Mouse (Mus musculus): Measurements from ENCODE around the gene Spata13.

The Spata13 gene

DNA sequence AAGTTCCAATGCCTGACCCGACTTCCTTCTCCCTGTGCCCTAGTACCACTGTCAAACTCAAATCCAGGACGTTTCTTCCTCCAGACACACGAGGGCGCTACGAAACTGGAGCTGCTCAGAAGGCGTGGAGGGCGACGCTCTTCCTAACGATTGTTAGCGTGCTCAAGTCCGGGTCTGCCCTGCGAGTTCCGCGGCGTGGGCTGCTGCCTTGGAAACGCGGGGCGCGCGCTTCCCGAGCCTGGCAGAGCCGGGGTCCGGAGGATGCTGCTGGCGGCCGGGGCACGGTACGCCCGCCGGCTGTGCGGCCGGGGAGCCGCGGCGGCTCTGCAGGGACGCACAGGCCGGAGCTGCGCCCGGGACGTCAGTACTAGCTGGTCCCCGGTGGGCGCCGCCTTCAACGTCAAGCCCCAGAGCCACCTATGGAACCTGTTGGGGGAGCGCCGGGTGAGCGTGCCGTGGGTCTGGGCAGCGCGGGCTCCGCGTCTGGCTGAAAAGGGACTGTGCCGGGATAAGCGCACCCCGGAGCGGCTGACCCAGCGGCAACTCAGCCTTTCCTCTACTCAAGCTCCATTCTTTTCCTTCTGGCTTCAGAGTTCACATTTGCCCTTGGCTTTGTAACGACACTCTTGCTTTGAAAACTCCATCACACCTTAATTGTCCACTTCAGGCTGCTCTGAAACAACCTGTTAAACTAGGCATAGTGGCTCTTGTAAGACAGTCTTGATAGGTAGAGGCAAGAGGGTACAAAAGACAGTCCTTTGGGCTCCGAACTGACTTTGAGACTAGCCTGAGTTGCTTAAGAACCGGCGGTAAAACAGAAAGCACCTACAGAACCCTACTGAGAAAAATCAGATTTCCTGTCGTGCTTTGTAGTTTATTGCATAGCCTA is 150.9 kb downstream of the Spata13 start, which contains the start of gene Mipep:
Gene Mipep, plus strand, starts transcription at position 147 of the 889 bp plus-strand sequence.
- DNase-seq (ENCODE audit: low spot score), result peak; percentile 77

DNA sequence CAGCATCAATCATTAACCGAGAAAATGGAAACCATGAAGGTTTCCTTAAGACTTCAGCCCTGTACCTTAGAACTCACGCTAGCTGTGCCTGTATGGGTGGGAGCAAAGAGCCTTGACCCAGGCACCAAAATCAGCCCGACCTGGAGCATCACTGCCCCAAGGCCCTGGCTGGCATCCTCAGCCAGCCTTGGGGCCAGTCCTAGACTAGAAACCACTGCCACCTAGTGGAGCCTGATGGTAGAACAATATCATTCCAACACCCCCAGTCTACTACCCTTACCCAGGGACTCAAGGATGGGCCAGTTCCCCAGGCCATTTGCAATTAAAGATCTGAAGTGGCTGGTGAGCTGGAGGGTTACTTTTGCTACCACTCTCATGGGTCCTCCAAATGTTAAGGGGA is 156.3 kb downstream of the Spata13 start:
- no peak for DNase-seq (ENCODE audit: low spot score)

DNA sequence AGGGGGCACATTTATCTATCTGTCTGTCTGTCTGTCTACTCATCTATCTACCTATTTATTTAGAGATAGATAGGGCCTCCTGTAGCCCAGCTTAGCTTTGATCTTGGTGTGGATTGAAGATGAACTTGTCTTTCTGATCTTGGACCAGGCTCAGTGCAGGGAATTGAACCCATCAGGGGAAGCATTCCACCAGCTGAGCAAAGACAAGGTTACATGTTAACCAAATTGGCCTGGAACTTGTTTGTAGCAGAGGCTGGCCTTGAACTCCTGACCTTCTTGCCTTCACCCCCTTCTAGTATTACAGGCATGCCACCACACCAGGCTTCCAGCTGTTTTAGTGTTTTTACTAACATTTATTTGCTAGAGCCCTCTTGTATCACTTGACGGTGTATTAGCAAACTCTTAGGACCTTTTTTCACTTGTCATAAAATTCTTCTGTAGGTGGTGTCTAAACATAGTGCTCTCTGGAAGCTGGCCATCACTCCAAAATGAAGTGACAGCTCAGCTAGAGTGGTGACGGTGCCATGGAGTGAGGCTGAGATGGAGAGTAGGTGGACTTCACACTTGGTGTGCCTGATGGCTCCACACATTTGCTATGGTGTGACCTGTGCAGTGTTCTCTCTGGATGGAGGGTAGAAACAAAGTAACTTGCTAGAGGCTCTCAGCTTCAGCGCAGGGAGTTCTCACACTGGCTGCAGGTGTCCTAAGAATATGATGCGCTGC is 163.0 kb downstream of the Spata13 start:
- no peak for DNase-seq (ENCODE audit: low spot score)

DNA sequence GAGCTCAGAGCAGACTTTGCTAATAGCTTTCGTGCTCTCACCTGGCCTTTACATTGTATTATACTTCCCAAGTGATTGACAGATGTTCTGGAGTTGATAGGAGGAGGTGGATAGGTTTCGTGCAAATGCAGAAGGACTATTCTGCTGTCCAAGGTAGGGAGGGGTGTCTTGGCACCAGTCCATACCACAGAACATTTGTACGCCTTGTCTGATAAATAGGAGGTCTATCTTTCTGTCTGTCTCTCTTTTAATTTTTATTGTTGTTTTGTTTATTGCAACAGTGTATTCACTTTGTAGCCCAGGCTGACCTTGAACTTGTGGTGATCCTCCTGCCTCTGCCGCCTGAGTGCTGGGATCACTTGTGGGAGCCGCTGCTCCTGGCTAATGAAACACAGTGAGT is 163.8 kb downstream of the Spata13 start:
- DNase-seq (ENCODE audit: low spot score), result no peak

DNA sequence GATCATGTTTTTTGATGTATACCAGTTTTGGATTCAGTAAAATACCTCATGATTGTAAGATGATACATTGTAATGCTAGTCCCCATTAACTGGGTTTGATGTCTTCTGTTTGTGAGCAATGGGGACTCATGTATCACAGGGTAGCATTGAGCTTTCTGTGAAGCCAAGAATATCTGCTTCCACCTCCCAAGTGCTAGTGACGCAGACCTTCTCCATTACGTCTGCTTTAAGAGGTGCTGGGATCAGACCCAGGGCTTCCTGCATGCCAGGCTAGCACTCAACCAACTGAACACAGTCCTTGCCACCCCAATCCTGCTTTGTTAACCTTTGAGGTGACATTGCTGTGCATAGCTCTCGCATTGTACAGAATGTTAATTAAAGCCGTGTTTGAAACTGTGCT is 164.9 kb downstream of the Spata13 start:
- DNase-seq (ENCODE audit: low spot score), result no peak

DNA sequence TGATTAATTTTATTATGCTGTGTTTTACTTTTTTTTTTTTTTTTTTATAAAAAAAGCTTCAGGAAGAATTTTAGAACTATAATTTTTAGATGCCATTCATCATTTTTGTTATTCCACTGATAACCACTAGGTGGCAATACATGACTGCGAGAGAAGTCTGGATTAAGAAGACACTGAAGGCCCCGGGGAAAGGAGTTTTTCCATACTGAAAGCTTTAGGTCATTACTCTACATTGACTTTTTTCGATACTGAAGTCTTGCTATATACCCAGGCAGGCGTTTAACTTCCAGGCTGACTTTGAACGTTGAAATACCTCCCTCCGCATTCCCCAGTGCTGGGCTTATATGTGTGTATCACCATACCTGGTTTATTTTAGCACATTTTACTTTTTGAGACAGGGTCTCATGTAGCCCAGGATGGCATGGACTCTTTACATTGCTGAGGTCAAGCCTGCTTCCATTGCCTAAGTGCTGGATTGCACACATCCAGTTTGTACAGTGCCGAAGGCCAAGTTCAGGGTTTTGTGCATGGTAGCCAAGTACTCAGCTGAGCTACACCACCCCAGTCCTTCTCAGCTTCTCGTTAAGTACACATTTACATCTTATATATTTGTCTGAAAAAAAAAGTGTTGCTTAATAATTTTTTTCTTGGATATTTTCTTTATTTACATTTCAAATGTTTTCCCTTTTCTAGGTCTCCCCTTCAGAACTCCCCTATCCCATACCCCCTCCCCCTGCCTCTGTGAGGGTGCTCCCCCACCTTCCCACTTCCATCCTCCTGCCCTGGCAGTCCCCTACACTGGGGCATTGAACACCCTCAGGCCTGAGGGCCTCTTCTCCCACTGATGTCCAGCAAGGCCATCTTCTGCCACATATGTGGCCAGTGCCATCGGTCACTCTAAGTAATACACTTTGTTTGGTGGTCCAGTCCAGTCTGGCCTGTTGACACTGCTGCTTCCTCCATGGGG is 166.2 kb downstream of the Spata13 start:
- DNase-seq (ENCODE audit: low spot score), result no peak

DNA sequence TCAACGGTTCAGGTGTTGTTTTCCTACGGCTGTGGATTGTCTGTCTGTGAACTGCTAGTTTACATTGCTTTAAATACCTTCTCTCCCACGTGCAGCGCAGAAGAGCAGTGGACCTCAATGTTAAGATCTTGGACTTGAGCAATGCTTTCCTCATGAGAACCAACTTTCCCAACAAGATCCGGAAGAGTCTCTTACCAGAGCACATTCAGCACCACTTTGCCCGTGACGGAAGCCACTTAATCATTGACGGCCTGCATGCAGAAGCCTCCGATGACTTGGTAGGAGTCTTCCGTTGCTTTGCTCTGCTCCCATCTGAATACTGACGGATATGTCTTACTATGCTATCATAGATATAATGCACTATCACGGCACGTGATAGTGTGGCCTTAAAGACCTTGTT is 168.2 kb downstream of the Spata13 start:
- DNase-seq (ENCODE audit: low spot score), result no peak

DNA sequence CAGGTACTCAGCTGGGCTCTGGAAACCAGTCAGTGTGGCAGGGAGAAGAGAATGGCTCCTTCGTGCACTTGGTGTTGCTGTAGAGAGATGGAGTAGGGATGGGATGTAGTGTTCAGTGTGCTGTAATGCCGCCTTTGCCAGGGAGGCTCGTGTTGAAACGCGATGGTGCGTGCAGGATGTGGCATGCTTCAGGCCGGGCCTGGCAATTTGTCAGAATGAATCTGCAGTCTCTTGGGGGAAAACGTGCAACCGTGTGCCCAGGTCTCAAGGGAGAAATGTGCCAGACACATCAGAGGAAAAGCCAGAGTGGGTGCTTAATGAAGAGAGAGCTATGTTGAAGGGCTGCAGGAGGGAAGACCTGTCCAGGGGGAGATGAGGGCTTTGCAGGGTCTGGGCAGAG is 171.2 kb downstream of the Spata13 start:
- no peak for DNase-seq (ENCODE audit: low spot score)

DNA sequence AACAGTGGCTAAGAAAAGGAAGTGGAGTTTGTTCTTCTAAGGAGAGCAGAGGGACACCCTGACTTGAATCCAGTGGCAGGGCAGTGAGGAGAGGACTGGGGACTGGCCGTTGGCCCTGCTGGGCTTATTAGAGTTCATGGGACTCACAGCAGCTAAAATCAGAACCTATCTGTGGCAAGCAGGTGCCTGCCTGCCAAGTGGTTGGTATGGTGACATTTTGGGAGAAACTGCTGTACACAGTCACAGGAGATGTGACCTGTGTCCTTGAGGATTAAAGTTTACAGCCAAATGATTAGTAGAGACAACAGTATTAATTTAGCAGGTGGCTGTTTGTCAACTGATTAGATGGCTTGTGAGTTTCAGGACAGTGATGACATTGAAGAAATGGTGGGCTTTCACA is 172.1 kb downstream of the Spata13 start:
- no peak for DNase-seq (ENCODE audit: low spot score)

DNA sequence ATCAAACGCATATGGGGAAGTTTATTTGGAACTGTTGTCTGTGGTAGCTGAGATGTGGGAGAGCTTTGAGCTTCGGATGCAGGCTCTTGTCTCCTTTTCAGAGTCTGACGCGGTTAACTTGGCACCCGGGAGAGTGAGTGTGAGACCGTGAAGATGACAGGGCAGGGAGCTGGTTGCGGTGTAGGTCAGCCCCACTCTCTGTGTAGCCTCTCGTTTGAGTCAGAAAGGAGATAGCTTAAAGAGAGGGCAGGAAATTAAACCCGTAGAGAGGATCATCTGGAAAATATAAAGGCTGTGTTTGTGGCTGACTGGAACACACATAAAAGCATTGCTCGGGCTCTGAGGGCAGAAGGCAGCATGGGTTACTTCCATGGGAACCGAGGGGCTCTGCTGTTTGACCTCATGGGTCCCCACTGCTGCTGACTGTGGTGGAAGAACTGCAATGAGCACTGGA is 173.1 kb downstream of the Spata13 start:
- DNase-seq (ENCODE audit: low spot score), result no peak

DNA sequence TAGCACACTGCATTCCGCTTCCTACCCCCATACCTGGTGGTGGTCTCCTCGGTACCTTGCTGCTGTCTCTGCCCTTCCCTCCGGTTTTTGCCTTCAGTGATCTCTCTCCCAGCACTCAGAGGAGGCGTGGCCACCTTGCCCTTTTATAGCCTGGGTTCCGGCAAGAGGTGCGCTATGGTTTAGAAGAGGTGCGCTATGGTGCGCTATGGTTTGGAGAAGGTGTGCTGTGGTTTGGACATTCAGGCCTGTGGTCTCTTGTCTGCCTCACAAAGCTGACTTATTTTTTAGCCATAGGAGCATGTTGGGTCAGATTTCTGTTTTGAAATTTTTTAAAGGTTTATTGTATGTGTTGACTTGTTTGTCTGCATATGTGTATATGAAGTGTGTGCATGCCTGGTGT is 176.1 kb downstream of the Spata13 start:
- DNase-seq (ENCODE audit: low spot score), result no peak

DNA sequence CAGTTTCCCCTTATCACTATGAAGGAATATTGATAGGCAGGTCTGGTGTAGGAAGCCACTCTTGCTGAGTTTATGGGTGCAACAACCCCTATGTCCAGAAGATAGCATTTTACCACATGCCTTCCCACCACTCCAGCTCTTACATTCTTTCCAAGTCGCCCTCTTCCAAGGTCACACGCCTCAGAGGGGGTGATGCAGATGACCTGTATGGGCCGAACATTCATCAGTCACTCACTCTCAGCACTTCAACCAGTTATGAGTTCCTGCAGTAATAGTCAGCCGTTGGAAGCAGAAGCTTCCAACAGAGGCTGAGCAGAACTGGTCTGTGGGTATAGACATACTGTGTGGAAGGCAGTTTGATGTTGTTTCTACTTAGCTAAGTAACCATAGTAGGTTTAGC is 177.7 kb downstream of the Spata13 start:
- no peak for DNase-seq (ENCODE audit: low spot score)

Measured in left cerebral cortex, adult 11 months (tissue).